Mouse (Mus musculus): ENCODE measurements at regions not wholly inside any gene's neighbourhood (a gene's known extent, or its start where the extent isn't known, plus 50 kb on each side); places are given as distances from the start of the nearest gene placed in this dataset.

DNA sequence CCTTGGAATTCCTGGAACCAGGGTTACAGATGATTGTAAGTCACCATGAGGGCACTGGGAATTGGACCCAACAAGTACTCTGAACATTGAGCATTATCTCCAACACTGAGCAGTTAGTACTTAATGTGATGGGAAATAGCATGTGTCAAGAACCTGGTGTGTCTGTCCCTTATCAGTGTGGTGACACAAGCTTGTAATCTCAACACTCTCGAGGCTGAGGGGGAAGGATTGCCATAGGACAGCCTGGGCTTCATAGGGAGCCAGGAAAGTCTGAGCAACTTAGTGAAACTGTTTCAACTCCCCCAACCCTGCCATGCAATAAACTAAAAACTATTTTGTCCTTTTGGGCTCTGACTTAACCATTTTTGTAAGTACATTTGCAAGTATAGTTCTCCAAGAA is 100.0 kb downstream of the Wdr20rt start:
- 79% methylated on average over 1 of the region's 1 CpGs for WGBS
- Histone ChIP-seq H3K27ac (ENCODE audit: insufficient read depth, low read depth, low read length) (no peak overlapping the region), H3K4me1 (ENCODE audit: control insufficient read depth, insufficient read depth, low read length) (no peaks in the 10 kb centered on the region), H3K4me3 (ENCODE audit: insufficient read depth, low read depth, low read length) (no peak overlapping the region)
- TF ChIP-seq POLR2A (IDR thresholded peaks at IDR 0.05; ENCODE audit: insufficient read depth, low read depth, low read length) (no peak), CTCF (IDR thresholded peaks at IDR 0.05; ENCODE audit: insufficient read depth, low read depth, low read length) (no peak)

DNA sequence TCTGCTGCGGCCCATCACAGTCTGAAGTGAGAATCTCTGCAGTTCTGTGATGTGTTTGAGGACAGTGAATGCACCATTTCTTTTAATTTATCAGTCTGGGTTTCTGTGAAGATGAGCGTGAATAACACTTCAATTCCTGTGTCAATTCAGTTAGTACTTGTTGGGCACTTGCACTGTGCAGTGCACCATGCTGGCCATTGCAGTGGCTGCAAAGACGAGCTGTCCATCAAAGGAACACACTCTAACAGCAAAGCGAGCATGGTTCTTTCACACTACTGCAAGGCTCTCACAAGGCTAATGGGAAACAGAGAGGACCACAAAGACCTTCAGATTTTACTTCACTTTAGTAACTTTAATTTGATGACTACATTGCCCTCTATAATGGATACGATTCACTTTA is 103.2 kb downstream of the Wdr20rt start:
- Histone ChIP-seq H3K27ac (ENCODE audit: insufficient read depth, low read depth, low read length) (no peak overlapping the region), H3K4me3 (ENCODE audit: insufficient read depth, low read depth, low read length) (no peak overlapping the region), H3K4me1 (ENCODE audit: control insufficient read depth, insufficient read depth, low read length) (no peaks in the 10 kb centered on the region)
- TF ChIP-seq CTCF (IDR thresholded peaks at IDR 0.05; ENCODE audit: insufficient read depth, low read depth, low read length): no peak
- no peak for TF ChIP-seq POLR2A (IDR thresholded peaks at IDR 0.05; ENCODE audit: insufficient read depth, low read depth, low read length)
- WGBS: 64% methylated on average over 5 of the region's 5 CpGs

DNA sequence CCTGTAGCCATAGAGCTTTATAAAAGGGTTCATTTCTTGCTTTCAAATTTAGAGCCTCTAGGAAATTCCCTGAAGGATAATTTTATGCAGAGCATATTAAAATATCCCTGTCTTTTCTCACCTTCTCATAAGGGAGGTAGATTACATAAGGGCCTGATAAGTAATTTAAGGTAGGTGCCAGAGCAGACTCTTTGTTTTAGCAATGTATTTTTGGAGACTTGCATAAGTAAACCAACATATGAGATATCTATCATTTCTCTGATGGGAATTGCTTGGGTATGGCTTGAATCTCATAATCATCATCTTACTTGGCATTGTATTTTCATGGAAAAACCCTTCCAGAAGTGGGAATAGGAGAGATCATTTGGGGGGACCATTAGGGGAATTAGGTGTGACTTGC is 104.4 kb downstream of the Wdr20rt start:
- no peaks in the 10 kb centered on the region for H3K4me1 ChIP-seq (ENCODE audit: control insufficient read depth, insufficient read depth, low read length)
- H3K4me3 ChIP-seq (ENCODE audit: insufficient read depth, low read depth, low read length): no peak overlapping the region
- H3K27ac ChIP-seq (ENCODE audit: insufficient read depth, low read depth, low read length): no peak overlapping the region
- TF ChIP-seq POLR2A (IDR thresholded peaks at IDR 0.05; ENCODE audit: insufficient read depth, low read depth, low read length) (no peak), CTCF (IDR thresholded peaks at IDR 0.05; ENCODE audit: insufficient read depth, low read depth, low read length) (no peak)

DNA sequence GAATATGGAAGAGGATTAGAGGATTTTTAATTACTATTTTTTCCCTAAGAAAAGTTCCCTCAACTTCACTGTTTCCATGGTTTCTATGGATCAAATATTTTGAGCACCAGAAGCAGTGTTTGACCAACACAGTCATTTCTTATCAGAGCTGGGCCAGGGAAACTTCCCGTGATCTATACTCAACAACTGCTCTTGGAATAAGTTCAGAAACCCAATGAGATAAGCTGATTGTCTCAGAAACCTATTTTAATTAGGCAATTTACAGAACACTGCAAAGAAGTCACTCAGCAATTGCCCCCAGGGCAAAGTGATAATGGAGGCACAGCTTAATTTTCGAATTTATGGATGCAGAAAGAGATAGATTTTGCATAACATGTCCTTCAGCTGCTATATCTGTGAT is 114.7 kb downstream of the Wdr20rt start:
- WGBS: 74% methylated on average over 2 of the region's 2 CpGs
- Histone ChIP-seq H3K4me3 (ENCODE audit: insufficient read depth, low read depth, low read length) (no peak overlapping the region), H3K27ac (ENCODE audit: insufficient read depth, low read depth, low read length) (no peak overlapping the region), H3K4me1 (ENCODE audit: control insufficient read depth, insufficient read depth, low read length) (no peaks in the 10 kb centered on the region)
- TF ChIP-seq POLR2A (IDR thresholded peaks at IDR 0.05; ENCODE audit: insufficient read depth, low read depth, low read length): no peak
- TF ChIP-seq CTCF (IDR thresholded peaks at IDR 0.05; ENCODE audit: insufficient read depth, low read depth, low read length): no peak

DNA sequence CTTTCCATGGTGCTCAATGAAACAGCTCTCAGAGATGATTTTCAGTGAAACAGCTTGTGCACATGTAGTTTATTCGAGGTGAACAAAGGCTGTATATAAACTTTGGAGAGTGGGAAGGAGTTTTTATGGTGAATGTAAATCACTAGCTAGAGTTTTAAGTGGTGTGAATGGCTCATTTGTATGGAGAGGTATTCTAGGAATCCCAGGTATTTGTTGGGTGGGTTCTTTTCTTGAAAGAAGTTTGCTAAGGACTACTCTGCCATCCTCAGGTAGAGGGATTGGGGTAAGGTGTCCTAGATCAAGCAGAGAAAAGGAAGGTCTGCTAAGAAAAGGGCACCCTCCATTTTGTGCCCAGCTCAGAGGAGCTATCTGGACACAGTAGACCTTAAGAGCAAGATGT is 121.9 kb downstream of the Wdr20rt start:
- TF ChIP-seq POLR2A (IDR thresholded peaks at IDR 0.05; ENCODE audit: insufficient read depth, low read depth, low read length): no peak
- TF ChIP-seq CTCF (IDR thresholded peaks at IDR 0.05; ENCODE audit: insufficient read depth, low read depth, low read length): no peak
- WGBS: 40% methylated on average over 1 of the region's 1 CpGs
- no peaks in the 10 kb centered on the region for H3K4me1 ChIP-seq (ENCODE audit: control insufficient read depth, insufficient read depth, low read length)

DNA sequence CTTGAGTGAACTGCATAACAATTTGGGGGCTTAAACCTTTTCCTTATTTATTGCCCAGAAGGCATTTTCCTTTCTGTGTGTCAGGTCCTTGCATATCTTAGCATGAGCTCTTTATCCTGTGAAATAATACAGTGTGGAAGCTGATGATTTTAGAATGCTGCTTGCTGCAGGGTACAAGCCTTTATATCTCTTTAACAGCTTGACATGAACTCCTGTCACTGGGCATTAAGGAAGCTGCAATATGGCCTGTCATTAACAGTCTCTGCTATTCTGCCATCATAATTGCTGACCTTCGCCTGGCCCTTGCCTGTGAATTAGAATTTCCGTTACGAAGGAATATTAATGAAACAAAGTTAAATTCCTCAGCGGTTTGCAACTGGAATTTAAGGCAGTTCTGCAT is 124.2 kb downstream of the Wdr20rt start:
- 69% methylated on average over 4 of the region's 4 CpGs for WGBS
- Histone ChIP-seq H3K4me1 (ENCODE audit: control insufficient read depth, insufficient read depth, low read length) (no peaks in the 10 kb centered on the region), H3K27ac (ENCODE audit: insufficient read depth, low read depth, low read length) (no peak overlapping the region), H3K4me3 (ENCODE audit: insufficient read depth, low read depth, low read length) (no peak overlapping the region)
- no peak for TF ChIP-seq CTCF (IDR thresholded peaks at IDR 0.05; ENCODE audit: insufficient read depth, low read depth, low read length)
- TF ChIP-seq POLR2A (IDR thresholded peaks at IDR 0.05; ENCODE audit: insufficient read depth, low read depth, low read length): no peak

More for the DNA sequence above, 121.9 kb downstream of the Wdr20rt start:
- no peak overlapping the region for H3K4me3 ChIP-seq (ENCODE audit: insufficient read depth, low read depth, low read length)
- no peak overlapping the region for H3K27ac ChIP-seq (ENCODE audit: insufficient read depth, low read depth, low read length)

DNA sequence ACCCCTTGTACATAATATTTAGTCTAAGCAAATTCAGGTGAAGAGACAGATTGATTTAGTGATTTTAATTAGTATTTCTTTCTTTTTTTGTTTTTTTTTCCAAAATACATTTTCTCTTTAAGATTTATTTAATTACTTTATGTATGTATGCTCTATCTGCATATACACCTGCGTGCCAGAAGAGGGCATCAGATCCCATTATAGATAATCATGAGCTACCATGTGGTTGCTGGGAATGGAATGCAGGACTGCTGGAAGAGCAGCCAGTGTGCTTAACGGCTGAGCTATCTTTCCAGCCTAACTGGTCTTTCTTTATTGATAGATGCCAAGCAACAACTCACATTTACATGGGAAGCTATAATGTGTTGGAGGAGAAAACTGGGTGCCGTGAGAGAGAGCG is 138.9 kb downstream of the Wdr20rt start:
- no peak overlapping the region for H3K4me3 ChIP-seq (ENCODE audit: insufficient read depth, low read depth, low read length)
- TF ChIP-seq POLR2A (IDR thresholded peaks at IDR 0.05; ENCODE audit: insufficient read depth, low read depth, low read length) (no peak), CTCF (IDR thresholded peaks at IDR 0.05; ENCODE audit: insufficient read depth, low read depth, low read length) (no peak)
- WGBS: 75% methylated on average over 4 of the region's 4 CpGs

DNA sequence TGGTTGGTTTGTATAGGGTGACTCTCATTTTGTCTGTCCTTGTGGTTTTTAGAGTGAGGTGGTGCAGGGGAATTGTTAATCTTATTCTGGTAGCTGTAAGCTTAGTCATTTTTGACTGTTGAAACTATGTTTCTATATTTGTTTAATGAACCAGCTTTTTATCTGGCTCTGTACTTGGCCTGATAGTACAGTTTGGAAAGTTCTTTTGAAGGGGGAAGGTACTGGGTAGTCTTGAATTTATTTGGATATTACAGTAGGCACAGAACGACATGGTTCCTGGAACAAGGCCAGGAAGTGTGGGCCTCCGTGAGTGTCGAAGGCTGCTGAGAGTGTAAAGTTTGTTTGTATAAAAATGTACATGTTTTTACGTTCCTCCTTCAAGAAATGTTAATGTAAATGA is 142.0 kb downstream of the Wdr20rt start:
- WGBS: 21% methylated on average over 4 of the region's 4 CpGs
- Histone ChIP-seq H3K27ac (ENCODE audit: insufficient read depth, low read depth, low read length) (no peak overlapping the region), H3K4me1 (ENCODE audit: control insufficient read depth, insufficient read depth, low read length) (no peaks in the 10 kb centered on the region), H3K4me3 (ENCODE audit: insufficient read depth, low read depth, low read length) (no peak overlapping the region)
- TF ChIP-seq CTCF (IDR thresholded peaks at IDR 0.05; ENCODE audit: insufficient read depth, low read depth, low read length): no peak
- no peak for TF ChIP-seq POLR2A (IDR thresholded peaks at IDR 0.05; ENCODE audit: insufficient read depth, low read depth, low read length)

More for the DNA sequence above, 138.9 kb downstream of the Wdr20rt start:
- Histone ChIP-seq H3K27ac (ENCODE audit: insufficient read depth, low read depth, low read length) (no peak overlapping the region), H3K4me1 (ENCODE audit: control insufficient read depth, insufficient read depth, low read length) (no peaks in the 10 kb centered on the region)

DNA sequence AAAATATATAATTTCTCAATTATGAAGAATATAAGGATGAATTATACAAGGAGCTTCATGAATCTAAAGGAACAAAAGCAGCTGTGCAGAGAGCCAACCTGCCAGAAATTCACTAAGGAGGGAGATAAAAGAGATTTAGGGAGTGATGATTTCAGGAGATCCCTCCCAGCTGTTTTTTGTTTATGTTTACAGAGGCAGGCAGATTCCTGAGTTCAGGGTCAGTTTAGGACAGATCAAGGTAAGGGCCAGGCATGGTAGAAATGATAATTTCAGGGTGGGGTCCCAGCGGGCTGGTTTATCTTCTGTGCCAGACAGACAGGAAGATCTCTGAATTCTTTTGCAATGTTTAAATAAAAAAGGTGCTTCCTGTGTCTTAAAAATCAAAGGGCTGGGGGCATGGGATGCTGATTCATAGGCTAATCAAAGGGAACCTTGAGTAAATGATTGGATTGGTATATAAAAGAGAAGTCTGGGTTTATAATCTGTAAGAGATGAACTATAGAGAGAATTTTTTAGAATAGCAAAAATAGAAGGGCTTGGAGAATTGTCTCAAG is 142.6 kb downstream of the Wdr20rt start:
- Histone ChIP-seq H3K27ac (ENCODE audit: insufficient read depth, low read depth, low read length) (no peak overlapping the region), H3K4me3 (ENCODE audit: insufficient read depth, low read depth, low read length) (no peak overlapping the region), H3K4me1 (ENCODE audit: control insufficient read depth, insufficient read depth, low read length) (no peaks in the 10 kb centered on the region)
- TF ChIP-seq CTCF (IDR thresholded peaks at IDR 0.05; ENCODE audit: insufficient read depth, low read depth, low read length): no peak
- no peak for TF ChIP-seq POLR2A (IDR thresholded peaks at IDR 0.05; ENCODE audit: insufficient read depth, low read depth, low read length)
- WGBS: 90% methylated on average over 1 of the region's 1 CpGs

DNA sequence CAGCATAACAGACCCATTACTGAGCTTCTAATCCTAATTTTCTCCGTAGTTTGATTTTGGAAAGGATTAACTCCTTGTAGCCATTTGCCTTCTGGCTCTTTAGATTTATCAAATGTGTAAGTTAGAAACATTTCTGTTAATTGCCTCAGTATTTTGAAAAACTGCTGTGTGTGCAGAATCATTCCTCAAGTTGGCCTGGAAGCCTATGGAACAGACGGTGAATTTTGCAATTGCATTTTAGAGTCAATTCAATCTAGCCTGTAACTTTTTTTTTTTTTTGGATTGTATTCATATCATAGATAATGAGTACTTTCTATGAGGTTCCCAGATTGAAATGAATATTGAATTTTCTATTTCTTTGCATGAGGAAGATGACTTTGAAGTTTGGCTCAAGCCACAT is 146.3 kb downstream of the Wdr20rt start:
- H3K4me3 ChIP-seq (ENCODE audit: insufficient read depth, low read depth, low read length): no peak overlapping the region
- H3K27ac ChIP-seq (ENCODE audit: insufficient read depth, low read depth, low read length): no peak overlapping the region
- WGBS: 94% methylated on average over 2 of the region's 2 CpGs
- TF ChIP-seq POLR2A (IDR thresholded peaks at IDR 0.05; ENCODE audit: insufficient read depth, low read depth, low read length): no peak
- no peak for TF ChIP-seq CTCF (IDR thresholded peaks at IDR 0.05; ENCODE audit: insufficient read depth, low read depth, low read length)
- H3K4me1 ChIP-seq (ENCODE audit: control insufficient read depth, insufficient read depth, low read length): no peaks in the 10 kb centered on the region

All from olfactory bulb, adult 2 months (tissue).